Mouse (Mus musculus) neural tube, embryonic 10.5 days (tissue): Measurements from ENCODE around the gene Fam162a.
A peak's percentile ranks its signal among the peaks of the same experiment; 100 is the strongest.
"Not testable (repeated sequence)": the region's sequence is repeated elsewhere in the genome, so short reads cannot be mapped to it uniquely, and the experiment has no call there.

Source experiments
- DNase-seq: peaks from one replicate; pipeline ENCODE4 v3.0.0-alpha.2; 2017; ENCODE audit warnings: low spot score; ENCODE audit errors: extremely low spot score

Fam162a gene

DNA sequence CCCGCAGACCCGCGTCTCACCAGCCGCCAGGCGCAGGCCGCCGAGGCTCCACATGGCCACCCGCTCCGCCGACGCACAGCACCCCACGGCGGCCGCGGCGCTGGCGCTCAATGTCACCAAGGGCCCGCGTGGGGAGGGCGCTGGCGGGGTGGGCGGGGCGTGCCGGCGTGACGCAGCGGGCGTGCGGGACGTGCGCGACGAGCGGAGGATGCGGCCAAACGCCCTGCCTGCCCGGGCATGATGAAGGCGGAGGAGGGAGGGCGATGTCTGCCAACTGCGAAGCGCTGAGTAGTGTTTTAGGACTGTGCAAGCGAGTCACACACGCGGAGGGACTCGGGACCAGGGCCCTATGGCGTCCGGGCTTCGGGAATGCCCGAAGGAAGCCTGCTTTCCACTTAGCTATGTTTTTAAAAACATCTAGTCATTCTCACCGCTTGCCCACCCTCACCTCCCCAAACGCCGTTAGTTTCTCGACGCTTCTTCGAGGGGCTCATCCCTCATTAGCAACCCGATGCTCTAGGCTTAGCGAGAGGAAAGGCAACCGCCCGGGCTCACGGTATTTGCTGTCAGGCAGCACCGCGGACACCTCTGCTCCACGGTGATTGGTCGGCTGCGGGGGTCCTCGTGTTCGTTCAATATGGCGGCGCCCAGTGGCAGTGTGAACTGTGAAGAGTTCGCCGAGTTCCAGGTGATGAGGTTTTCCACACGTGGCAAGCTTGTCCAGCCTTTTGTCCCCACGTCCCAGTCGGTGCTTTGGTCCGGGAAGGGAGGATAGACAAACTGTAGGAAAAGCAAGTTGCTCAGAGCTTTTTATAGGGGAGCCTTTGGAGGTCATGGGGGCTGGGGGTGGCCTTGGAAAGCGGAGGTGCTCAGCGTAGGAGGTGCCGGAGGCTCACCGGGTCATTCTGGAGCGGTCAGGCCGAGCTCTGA is at the start of gene Fam162a, which contains the start of gene Ccdc58:
Gene Fam162a, minus strand, starts transcription at position 145 of the 930 bp plus-strand sequence.
Gene Ccdc58, plus strand, starts transcription at position 236 of the 930 bp plus-strand sequence.
- DNase-seq: peak; percentile 91

DNA sequence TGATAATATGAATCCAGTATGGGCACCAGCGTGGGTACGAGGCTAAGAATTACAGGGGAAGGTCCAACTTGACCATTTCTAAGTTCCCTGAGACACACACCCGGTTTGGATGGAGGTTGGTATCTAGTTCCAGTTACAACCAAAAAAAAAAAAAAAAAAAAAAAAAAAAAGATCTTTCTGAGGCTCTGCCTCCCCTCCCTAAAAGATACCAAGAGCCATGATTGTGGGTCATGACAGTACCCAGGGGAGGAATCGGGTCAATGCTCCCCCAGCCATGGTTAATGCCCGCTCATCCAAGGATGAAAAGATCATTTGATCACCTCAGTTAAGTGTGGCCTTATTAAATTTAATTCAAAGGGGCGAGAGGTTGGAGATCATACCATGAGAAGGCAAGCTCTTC is 44.4 kb upstream of the Fam162a start:
- not testable (repeated sequence) for DNase-seq

DNA sequence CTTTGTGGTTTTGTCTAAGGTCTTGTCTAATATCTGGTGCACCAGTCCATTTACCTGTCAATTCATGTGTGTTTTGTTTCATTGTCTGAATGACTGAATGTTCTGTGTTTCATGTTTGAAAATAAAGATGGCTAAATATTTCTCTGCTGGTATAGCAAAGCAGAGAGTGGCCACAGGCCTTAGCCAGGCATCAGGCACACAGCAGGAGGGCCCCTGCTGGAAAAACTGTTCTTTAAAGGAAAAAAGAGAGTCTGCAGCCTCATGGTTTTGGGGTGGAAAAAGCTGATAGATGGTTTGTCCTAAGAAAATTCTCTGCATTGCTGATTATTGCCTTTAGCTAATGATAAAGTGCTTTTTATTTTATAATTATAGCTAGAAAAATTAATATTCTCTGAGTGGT is 40.1 kb upstream of the Fam162a start:
- not testable (repeated sequence) for DNase-seq

DNA sequence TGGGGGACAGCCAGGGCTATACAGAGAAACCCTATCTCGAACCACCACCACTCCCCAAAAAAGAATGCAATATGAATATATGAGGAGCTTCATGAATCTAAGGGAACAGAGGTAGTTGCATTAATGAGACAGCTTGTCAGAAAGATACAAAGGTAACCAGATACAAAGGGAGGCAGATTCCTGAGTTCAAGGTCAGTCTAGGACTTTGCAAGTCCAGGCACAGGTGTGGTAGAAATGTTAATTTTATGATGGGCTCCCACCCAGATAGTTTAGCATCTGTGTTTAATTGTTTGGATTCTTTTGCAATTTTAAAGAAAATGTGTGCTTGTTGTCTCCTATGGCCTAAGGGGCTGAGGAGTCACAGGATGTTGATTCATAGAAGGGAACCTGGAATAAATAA is 30.8 kb upstream of the Fam162a start:
- no peak for DNase-seq

DNA sequence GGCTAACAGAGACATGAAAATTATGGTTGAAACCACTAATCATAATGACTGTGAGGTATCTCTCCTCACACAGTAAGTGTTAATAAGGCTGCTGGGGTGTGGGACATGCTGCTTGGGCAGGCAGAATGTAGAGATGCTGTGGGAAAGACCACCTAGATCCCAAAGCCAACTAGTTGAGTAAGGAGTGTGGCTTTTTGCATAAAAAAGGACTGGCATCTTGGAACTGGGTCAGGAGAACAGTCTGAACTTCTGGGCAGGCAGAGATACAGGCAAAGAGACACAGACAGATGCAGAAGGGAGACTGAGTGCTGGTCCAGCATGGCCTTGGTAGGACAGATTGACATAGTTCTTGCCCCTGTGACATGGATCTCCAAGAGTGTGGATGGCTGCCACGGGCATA is 30.1 kb upstream of the Fam162a start:
- DNase-seq: no peak

DNA sequence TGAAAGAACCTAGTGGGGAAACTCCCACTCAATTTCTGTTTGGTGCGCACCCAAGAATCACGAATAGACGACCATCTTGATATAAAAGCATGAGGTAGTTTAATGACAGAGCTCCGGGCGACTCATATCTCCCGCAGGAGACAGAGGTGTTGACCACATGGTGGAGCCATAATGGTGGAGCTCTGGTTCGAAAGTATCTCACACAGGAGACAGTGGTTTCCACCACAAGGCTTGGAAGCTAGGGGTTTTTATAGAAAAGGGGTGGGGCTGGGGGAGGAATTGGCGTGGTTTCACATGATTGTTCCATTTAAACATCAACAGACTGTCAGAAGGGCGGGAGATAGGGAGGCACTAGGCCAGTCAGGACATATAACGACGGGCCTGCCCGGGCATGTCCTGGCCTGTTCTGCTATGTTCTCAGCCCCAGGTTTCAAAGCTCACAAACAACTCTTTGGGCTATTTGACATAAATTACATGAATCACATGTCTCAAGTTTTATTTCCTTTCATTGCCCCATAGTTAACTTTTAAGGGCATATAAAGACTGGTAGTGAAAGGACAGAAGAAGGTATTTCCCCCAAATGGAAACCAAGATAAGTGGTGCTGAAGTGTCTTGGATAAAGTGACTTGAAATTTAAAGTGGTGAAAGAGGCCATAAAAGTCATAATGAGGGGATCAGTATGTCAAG is 26.6 kb upstream of the Fam162a start:
- DNase-seq: not testable (repeated sequence)

DNA sequence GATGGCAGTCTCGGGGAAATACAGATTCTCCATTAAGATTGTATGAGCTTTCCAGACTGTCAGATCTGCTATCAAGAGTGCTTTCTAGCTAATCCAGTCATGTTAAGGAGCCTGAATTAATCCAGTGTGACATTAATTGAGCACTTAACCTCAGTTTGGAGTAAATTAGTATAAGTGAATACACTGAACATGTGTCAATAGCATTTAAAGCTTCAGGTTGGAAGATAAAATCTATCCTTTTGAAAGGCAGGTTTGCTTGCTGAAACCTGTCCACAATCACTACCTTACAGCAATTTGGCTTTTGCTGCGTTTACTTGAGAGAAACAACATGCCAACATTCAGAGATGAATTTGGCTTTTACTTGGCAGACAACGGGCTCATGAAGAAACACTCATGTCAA is 22.7 kb upstream of the Fam162a start:
- DNase-seq: no peak

DNA sequence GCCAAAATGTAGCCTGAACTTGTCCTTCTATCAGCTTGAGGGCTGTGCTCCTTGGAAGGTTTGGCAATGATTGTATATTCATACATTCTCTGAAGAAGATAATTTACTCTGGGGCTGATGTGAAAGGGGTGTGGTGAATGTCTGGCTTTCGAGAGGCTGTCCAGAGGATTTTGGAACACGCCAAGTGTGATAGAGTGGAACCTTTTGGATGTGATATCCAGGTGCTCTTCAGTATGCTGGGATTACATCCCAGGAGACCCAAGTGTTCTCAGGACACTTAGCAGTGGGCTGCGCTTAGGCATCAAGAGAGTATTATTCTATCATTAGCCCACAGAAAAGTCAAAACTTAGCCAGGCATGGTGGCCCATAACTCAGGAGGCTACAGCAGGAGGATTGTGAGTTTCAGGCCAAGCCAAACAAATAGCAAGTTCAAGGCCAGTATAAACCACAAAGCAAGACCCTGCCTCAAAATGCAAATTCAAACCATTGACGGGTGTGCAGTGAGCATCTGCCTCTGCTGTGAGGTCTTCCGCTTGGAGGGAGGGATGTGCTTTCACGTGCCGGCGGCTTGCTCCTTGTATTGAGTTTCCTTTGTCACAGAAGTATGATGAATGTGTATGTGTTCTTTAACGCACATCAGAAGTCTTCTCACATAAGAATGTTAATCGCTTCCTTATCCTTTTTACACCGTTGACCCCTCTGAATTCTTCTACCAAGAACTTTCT is 19.6 kb upstream of the Fam162a start:
- no peak for DNase-seq

DNA sequence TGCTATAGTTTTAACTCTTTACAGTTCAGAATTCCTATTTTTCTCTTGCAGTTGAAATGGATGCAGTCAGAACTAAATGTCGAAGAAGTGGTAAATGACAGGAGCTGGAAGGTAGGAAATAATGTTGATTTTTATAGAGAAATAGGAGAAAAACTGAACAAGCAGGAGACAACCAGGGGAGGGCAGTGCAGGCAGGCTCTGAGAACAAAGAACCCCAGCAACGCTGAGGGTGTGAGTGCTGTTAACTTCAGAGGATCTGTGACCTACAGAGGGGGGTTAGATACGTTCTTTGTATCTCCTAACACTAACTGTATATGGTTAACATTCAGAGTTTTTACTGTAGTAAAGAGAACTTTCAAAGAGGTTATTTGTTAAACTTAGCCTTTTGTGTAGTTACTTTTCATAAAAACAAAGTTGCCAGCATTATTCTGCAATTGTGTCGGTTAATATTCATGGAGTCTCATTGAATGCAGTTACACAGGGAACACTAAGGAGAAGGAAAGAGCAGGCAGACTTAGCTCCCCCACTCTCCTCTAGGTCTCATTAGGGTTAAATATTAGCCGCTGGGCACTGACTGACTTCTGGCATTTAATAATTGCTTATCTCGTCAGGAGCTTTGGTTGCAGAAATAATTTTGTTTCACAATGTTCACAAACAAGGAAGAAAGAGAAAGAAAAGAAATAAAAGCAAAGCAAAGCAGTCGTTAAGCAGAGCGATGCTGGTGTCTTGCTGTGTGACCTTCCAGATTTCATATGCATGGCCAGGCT is 18.6 kb upstream of the Fam162a start:
- DNase-seq: no peak

DNA sequence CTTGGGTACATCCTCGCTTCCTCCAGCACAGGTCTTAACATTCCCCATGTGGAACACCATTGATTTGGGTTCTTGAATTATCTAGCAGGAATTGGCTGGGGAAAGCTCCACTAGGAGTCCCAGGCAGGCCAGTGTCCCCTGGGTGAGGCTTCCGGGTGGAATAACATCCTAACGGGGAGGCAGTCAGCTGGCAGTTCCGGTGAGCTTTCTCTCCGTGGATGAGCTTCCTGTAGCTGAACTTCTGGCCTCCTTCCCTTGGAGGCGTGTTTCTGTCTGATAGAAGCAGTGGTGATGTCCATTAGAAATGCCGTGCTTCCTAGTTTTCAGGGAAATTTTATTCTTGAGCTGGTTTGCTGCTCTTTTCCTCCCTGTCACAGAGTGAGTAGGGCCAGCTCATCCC is 17.7 kb upstream of the Fam162a start:
- DNase-seq: no peak

DNA sequence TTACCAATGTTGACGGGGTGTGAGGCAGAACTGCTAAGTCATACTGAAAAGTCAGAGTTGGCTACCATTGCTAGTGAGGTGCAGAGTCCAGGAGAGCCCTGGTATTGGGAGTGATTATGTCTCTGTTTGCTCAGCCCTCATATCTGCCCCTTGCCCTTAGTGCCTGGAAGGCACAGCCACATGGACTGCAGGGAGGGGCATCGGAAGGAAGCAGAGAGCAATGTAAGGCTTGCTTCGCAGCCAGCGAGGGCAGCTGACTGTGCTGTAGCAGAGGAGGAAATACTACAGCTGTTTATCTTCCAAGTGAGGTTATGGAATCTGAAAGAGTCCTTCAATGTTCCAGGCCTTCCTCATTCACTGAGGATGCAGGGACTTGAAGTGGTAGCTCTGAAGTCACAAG is 16.5 kb upstream of the Fam162a start:
- DNase-seq: no peak

DNA sequence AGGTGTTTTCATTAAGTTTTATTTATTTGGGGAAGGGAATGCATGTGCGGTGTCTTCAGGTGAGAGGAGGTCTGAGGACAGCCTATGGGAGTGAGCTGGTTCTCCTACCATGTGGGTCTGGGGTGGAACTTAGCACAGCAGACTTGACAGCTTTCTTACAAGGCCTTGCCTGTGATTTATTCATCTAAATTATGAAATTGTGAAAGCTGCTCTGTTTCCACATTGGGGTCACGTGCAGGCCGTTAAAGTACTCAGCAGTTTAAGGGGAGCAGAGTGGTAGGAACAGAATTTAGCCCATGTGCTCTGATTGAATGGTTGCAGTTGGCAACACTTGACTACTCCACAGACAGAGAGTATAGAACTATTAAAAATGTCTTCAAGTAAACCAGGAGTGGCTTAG is 8.5 kb upstream of the Fam162a start:
- no peak for DNase-seq

DNA sequence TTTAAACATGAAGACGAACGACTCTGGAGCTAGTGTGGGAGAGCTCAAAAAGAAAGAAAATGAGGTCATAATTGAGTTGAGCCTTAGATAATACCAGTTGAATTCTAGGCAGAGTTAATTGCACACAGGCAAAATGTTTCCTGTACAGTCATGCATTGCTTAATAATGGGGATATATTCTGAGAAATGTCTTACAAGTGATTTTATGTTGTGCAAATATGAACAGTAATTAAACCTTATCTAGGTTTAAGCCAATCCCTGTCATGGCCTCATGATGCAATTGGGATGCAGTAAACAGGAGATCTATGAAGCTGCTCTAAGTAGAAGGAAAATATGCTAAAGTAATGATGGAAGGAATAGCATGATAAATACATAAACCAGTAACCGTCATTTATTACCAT is 3.4 kb upstream of the Fam162a start:
- no peak for DNase-seq

DNA sequence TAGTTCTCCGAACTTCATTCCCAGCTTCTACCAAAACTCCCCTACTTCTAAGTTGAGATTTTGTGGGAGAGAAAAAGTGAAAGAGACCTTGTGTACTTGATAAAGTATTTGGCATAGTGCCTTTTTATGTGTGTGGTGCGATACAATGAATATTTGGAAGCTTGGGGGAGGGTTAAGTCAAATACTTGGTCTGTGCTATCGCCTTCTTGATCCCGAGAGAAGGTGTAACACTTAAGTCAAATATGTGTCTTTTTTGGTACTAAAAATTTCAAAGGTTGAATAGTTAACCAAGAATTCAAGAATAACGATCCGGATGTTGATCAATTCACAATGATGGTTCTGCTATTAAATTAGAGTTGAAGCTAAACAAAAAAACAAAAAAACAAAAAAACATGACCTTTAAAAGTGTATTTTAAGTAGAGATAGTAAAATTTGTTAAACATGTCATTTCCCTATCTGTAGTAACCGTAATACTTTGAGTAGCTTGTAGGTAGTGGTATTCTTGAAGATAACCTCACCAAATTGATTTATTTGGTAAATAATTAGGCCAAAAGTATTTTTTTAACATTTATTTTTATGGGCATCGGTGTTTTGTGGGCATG is 1.1 kb upstream of the Fam162a start:
- no peak for DNase-seq

DNA sequence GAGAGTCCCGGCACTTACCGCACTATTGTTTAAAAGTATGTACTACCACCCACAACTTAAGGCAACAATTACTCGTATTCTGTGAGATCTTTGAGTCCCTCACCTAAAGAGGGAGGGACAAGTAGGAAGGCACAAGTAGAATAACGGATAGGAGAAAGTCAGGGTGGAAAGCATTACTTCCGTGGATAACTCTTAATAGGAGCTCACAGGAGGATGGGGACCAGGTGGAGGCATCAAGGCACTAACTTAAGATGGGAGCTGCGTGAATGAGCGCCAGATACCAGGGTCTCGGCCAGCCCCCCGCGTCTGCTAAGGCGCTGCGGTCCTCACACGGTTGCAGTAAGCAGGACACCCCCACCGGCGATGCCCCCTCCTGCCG is 334 bp downstream of the Fam162a start:
- no peak for DNase-seq

DNA sequence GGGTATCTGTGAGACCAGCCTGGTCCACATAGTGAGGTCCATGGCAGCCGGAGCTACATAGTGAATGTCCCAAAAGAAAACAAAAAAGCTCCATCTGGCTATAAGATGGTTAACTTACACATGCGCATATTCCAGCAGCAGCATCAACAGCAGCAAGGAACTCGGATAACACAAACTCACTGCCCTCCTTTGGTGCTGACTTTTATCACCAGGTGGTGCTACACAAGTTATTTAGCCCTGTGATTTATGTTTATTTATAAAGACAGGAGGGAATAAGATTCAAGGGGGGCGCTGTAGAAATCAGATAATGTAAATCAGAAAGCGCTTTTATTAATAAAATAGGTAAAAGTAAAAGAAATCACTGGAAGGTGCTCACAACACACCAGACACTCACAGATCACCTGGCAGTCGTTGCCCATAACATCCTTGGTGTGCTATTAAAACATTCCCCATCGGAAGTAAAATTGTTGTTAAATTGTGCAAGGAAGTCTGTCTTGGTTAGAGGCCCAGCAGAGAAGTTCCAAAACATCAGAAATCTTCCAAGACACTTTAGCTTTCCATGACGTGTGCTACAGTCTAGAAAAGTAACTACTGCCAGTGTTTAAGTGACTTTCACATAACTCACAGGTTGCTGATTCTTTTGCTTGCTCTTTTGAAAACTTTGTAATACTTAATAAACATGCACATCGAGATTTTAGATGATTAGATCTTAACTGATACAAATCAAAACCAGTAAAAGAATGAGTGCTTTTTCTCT is 1.4 kb downstream of the Fam162a start:
- no peak for DNase-seq

DNA sequence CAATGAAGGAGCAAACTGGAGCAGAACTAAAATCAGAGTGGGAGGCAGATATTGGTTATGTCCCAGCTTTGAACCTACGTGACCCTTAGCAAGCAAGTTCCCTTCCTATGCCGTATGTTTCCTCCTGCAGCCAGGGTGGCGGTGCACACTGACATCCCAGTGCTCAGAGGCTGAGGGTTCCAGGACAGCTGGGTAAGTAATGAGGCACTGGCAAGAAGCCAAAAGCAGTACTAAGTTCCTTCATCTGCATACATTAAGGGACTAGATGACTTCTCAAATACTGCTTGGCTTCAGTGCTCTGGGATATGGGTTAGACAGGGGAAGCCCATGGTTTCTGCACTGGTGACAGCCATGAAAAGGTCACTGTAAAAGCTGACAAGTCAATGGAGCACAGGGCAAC is 3.0 kb downstream of the Fam162a start:
- DNase-seq: no peak

DNA sequence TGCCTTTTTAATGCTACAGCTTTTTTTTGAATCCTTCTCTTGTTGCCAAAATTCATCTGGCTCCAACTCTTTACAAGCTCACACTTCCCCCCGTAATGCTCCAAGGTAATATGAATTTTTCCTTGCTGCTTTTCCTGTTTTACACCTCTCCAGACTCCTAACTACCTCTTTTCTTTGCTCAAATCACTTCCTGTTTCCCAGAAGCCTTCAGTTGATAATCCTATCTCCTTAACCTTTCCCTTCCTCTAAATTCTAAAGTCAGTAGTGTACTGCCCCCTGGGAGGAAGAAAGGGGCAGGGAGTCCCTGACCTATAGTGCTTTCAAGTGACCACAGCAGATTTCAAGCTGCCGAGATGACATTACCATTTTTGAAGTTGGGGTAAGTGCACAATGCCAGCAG is 3.7 kb downstream of the Fam162a start:
- no peak for DNase-seq

DNA sequence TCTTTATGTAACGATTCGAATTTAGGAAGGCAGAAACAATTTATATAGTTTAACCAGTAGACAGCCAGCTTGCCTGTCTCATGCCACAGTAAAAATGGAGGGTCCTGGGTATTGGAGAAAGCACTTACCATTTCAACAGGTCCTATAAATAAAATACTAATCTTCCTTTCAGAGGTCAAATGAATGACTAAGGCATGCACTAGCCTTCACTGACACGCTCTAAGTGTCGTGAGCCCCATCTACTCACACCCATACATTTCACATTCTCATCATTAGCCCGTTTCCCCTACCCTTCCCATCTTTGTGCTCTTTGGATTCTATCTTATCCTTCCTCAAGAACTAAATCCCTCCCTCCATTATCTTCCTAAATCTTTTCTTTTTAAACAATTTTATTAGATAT is 6.5 kb downstream of the Fam162a start:
- no peak for DNase-seq

DNA sequence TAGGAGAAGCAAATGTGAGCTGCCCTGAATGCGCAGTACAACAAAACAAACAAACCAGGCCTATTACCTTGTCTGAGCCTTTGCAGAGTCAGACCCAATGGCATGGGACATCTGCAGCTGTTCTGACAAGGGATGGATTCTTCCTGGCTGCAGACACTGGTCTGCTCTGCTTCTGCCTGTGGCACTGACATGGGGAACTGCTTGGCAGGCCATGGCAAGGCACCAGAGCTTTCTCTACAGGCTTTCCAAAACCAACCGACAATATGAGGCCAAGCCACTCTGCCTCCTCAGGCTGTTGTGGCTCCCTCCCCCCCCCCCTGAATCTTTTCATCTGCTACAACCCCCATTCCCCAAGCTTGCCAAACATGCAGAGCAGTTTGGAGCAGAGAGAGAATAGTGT is 8.1 kb downstream of the Fam162a start:
- no peak for DNase-seq
